Mouse (Mus musculus): ENCODE measurements at regions not wholly inside any gene's neighbourhood (a gene's known extent, or its start where the extent isn't known, plus 50 kb on each side); places are given as distances from the start of the nearest gene placed in this dataset.

DNA sequence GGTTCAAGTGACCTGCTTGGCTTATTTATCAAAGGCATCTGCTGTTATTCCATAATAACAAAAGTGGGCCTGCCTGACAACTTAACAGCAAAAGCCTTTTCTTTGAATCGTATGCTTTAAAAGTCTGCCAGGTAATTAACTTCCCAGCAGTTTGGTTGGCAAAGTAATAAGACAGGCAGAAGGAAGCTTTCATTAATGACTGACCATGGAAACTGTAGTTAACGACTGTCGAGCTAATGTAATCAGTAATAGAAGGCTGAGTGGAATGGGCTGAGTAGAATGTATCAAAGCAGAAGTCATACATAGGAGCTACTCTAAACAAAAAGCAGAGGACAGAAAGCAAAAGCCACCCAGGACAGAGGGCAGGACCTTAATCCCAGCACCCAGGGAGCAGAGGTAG, 551.0 kb upstream of the Gm5415 start:
- peak; percentile 52; the same call in 1 of the 2 replicates for ATAC-seq (ENCODE audit: low FRiP score, low TSS enrichment)
- no peaks in the 10 kb centered on the region for H3K27me3 ChIP-seq (ENCODE audit: control insufficient read depth, insufficient read depth, low read length)
- H3K9me3 ChIP-seq (ENCODE audit: control insufficient read depth, low read length) = no peaks in the 10 kb centered on the region
- no peak overlapping the region for H3K4me3 ChIP-seq (ENCODE audit: low read length)
- no peak overlapping the region for H3K27ac ChIP-seq (ENCODE audit: low read depth, low read length)
- H3K9ac ChIP-seq (ENCODE audit: low read depth, low read length) = no peak overlapping the region
- no peaks in the 10 kb centered on the region for H3K36me3 ChIP-seq (ENCODE audit: control insufficient read depth, insufficient read depth, low read length)
- H3K4me2 ChIP-seq (replicated peaks; ENCODE audit: low read depth, low read length) = no peak overlapping the region
- no peaks in the 10 kb centered on the region for H3K4me1 ChIP-seq (ENCODE audit: control insufficient read depth, insufficient read depth, low read length)
- 59% methylated on average over 3 of the region's 3 CpGs for WGBS

GRCm38 (mm10) chr1:33096851-33097250, 549.8 kb upstream of the Gm5415 start:
- H3K27ac ChIP-seq (ENCODE audit: low read depth, low read length) = no peak overlapping the region
- no peak overlapping the region for H3K4me2 ChIP-seq (replicated peaks; ENCODE audit: low read depth, low read length)
- no peak for ATAC-seq (ENCODE audit: low FRiP score, low TSS enrichment)
- no peaks in the 10 kb centered on the region for H3K27me3 ChIP-seq (ENCODE audit: control insufficient read depth, insufficient read depth, low read length)
- no peak overlapping the region for H3K9ac ChIP-seq (ENCODE audit: low read depth, low read length)
- WGBS = 97% methylated on average over 1 of the region's 1 CpGs
- no peaks in the 10 kb centered on the region for H3K4me1 ChIP-seq (ENCODE audit: control insufficient read depth, insufficient read depth, low read length)
- H3K9me3 ChIP-seq (ENCODE audit: control insufficient read depth, low read length) = no peaks in the 10 kb centered on the region
- no peaks in the 10 kb centered on the region for H3K36me3 ChIP-seq (ENCODE audit: control insufficient read depth, insufficient read depth, low read length)
- H3K4me3 ChIP-seq (ENCODE audit: low read length) = no peak overlapping the region

DNA sequence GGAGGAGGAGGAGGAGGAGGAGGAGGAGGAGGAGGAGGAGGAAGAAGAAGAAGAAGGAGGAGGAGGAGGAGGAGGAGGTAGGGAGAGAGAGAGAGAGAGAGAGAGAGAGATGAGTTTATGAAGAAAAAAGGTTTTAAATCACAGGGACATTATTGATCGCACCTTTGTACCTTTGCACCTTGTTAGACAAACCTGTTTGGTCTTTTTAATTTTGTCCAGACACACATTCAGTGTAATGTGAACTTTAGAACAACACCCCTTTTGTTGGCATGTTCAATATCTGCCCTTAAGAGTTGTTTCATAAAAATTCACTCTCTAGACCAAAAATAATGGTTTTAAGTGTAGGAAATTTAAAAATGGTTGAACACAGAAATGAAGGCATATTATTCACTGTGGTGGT, 527.5 kb upstream of the Gm5415 start:
- Histone ChIP-seq H3K9me3 (ENCODE audit: control insufficient read depth, low read length) (no peaks in the 10 kb centered on the region), H3K27me3 (ENCODE audit: control insufficient read depth, insufficient read depth, low read length) (no peaks in the 10 kb centered on the region), H3K4me1 (ENCODE audit: control insufficient read depth, insufficient read depth, low read length) (no peaks in the 10 kb centered on the region), H3K4me2 (replicated peaks; ENCODE audit: low read depth, low read length) (no peak overlapping the region), H3K36me3 (ENCODE audit: control insufficient read depth, insufficient read depth, low read length) (no peaks in the 10 kb centered on the region), H3K4me3 (ENCODE audit: low read length) (no peak overlapping the region), H3K9ac (ENCODE audit: low read depth, low read length) (no peak overlapping the region), H3K27ac (ENCODE audit: low read depth, low read length) (no peak overlapping the region)
- no peak for ATAC-seq (ENCODE audit: low FRiP score, low TSS enrichment)
- WGBS = 100% methylated on average over 1 of the region's 1 CpGs

- Histone ChIP-seq H3K9me3 (ENCODE audit: control insufficient read depth, low read length) (no peaks in the 10 kb centered on the region), H3K4me1 (ENCODE audit: control insufficient read depth, insufficient read depth, low read length) (no peaks in the 10 kb centered on the region), H3K9ac (ENCODE audit: low read depth, low read length) (no peak overlapping the region), H3K27ac (ENCODE audit: low read depth, low read length) (no peak overlapping the region), H3K27me3 (ENCODE audit: control insufficient read depth, insufficient read depth, low read length) (no peaks in the 10 kb centered on the region), H3K36me3 (ENCODE audit: control insufficient read depth, insufficient read depth, low read length) (no peaks in the 10 kb centered on the region), H3K4me2 (replicated peaks; ENCODE audit: low read depth, low read length) (no peak overlapping the region), H3K4me3 (ENCODE audit: low read length) (no peak overlapping the region)
- WGBS = 78% methylated on average over 2 of the region's 2 CpGs
- ATAC-seq (ENCODE audit: low FRiP score, low TSS enrichment) = no peak
Measured at GRCm38 (mm10) chr1:33058010-33058409, 510.9 kb upstream of the Gm5415 start.

DNA sequence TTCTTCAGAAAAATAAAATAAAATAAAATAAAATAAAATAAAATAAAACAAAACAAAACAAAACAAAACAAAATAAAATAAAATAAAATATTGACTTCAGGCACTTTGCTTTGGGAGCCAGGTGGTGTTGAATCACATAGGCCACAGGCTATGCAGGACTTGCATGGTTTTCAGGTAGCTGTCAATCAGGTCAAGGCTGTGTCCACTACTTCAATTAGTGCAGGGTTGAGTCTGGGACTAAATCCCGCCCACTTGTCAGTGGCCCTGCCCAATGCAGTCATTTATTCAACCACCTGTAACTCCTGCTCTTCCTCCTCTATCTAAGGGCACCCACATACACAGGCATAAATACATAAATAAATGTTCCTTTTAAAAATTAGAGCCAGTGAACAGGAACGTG, 497.3 kb upstream of the Gm5415 start:
- Histone ChIP-seq H3K4me2 (replicated peaks; ENCODE audit: low read depth, low read length) (no peak overlapping the region), H3K4me1 (ENCODE audit: control insufficient read depth, insufficient read depth, low read length) (0 out of 2 replicates have a peak, but pooled peaks cover 4% of the 10 kb centered on the region), H3K27me3 (ENCODE audit: control insufficient read depth, insufficient read depth, low read length) (no peaks in the 10 kb centered on the region), H3K36me3 (ENCODE audit: control insufficient read depth, insufficient read depth, low read length) (no peaks in the 10 kb centered on the region), H3K9ac (ENCODE audit: low read depth, low read length) (no peak overlapping the region), H3K9me3 (ENCODE audit: control insufficient read depth, low read length) (no peaks in the 10 kb centered on the region), H3K4me3 (ENCODE audit: low read length) (no peak overlapping the region), H3K27ac (ENCODE audit: low read depth, low read length) (no peak overlapping the region)
- 80% methylated on average over 2 of the region's 2 CpGs for whole genome bisulfite sequencing
- ATAC-seq (ENCODE audit: low FRiP score, low TSS enrichment) = no peak

GRCm38 (mm10) chr1:33042424-33042823, 495.3 kb upstream of the Gm5415 start:
- Histone ChIP-seq H3K4me1 (ENCODE audit: control insufficient read depth, insufficient read depth, low read length) (0 out of 2 replicates have a peak, but pooled peaks cover 4% of the 10 kb centered on the region), H3K4me3 (ENCODE audit: low read length) (no peak overlapping the region), H3K27ac (ENCODE audit: low read depth, low read length) (no peak overlapping the region), H3K9ac (ENCODE audit: low read depth, low read length) (no peak overlapping the region), H3K9me3 (ENCODE audit: control insufficient read depth, low read length) (no peaks in the 10 kb centered on the region), H3K4me2 (replicated peaks; ENCODE audit: low read depth, low read length) (no peak overlapping the region), H3K27me3 (ENCODE audit: control insufficient read depth, insufficient read depth, low read length) (no peaks in the 10 kb centered on the region), H3K36me3 (ENCODE audit: control insufficient read depth, insufficient read depth, low read length) (no peaks in the 10 kb centered on the region)
- 19% methylated on average over 2 of the region's 2 CpGs for WGBS
- peak; percentile 80; the same call in 1 of the 2 replicates for ATAC-seq (ENCODE audit: low FRiP score, low TSS enrichment)

GRCm38 (mm10) chr1:33040740-33041139, 493.6 kb upstream of the Gm5415 start:
- H3K9ac ChIP-seq (ENCODE audit: low read depth, low read length) = no peak overlapping the region
- H3K9me3 ChIP-seq (ENCODE audit: control insufficient read depth, low read length) = no peaks in the 10 kb centered on the region
- no peak overlapping the region for H3K27ac ChIP-seq (ENCODE audit: low read depth, low read length)
- no peaks in the 10 kb centered on the region for H3K27me3 ChIP-seq (ENCODE audit: control insufficient read depth, insufficient read depth, low read length)
- H3K4me3 ChIP-seq (ENCODE audit: low read length) = no peak overlapping the region
- H3K4me1 ChIP-seq (ENCODE audit: control insufficient read depth, insufficient read depth, low read length) = 0 out of 2 replicates have a peak, but pooled peaks cover 4% of the 10 kb centered on the region
- 71% methylated on average over 4 of the region's 4 CpGs for WGBS
- no peaks in the 10 kb centered on the region for H3K36me3 ChIP-seq (ENCODE audit: control insufficient read depth, insufficient read depth, low read length)
- no peak overlapping the region for H3K4me2 ChIP-seq (replicated peaks; ENCODE audit: low read depth, low read length)
- ATAC-seq (ENCODE audit: low FRiP score, low TSS enrichment) = no peak

GRCm38 (mm10) chr1:33031991-33032390, 484.9 kb upstream of the Gm5415 start:
- no peaks in the 10 kb centered on the region for H3K36me3 ChIP-seq (ENCODE audit: control insufficient read depth, insufficient read depth, low read length)
- no peak overlapping the region for H3K9ac ChIP-seq (ENCODE audit: low read depth, low read length)
- no peak overlapping the region for H3K4me2 ChIP-seq (replicated peaks; ENCODE audit: low read depth, low read length)
- no peak for ATAC-seq (ENCODE audit: low FRiP score, low TSS enrichment)
- no peaks in the 10 kb centered on the region for H3K27me3 ChIP-seq (ENCODE audit: control insufficient read depth, insufficient read depth, low read length)
- H3K4me1 ChIP-seq (ENCODE audit: control insufficient read depth, insufficient read depth, low read length) = no peaks in the 10 kb centered on the region
- no peak overlapping the region for H3K4me3 ChIP-seq (ENCODE audit: low read length)
- no peak overlapping the region for H3K27ac ChIP-seq (ENCODE audit: low read depth, low read length)
- H3K9me3 ChIP-seq (ENCODE audit: control insufficient read depth, low read length) = no peaks in the 10 kb centered on the region
- WGBS = 87% methylated on average over 3 of the region's 3 CpGs

DNA sequence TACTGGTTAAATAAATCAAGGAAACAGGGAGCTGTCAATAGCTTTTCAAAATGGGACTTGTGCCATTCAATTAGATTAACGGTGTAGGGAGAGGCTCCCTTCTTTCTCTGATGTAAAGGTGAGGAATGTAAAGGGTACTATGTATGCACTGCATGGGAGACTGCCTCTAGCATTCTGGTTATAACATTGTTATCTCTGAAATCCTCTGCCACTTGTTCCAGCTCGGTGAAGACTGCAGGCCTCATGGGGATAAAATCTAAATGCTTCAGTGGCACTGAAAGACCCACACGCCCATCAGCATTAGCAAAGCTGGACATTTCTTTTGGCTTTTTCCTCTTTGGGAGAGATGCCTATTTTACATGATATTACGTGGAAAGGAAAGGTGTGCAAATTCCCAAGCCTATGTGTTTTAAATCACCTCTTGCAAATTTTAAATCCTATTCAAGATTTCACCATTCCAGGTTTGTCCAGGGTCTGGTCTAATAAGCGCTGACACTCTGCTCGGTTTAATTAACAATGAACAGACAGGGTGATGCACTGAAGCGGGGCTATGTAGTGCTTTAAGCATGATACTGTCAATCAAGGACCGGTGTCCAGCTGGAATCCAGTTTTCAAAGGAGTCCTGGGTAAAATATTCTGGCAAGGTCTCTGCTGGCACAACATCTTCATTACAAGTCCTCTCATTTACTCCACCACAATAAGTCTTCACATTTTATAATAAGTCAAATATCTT, 479.8 kb upstream of the Gm5415 start:
- Histone ChIP-seq H3K36me3 (ENCODE audit: control insufficient read depth, insufficient read depth, low read length) (no peaks in the 10 kb centered on the region), H3K9ac (ENCODE audit: low read depth, low read length) (no peak overlapping the region), H3K9me3 (ENCODE audit: control insufficient read depth, low read length) (no peaks in the 10 kb centered on the region), H3K4me3 (ENCODE audit: low read length) (no peak overlapping the region), H3K27me3 (ENCODE audit: control insufficient read depth, insufficient read depth, low read length) (no peaks in the 10 kb centered on the region), H3K4me2 (replicated peaks; ENCODE audit: low read depth, low read length) (no peak overlapping the region), H3K27ac (ENCODE audit: low read depth, low read length) (no peak overlapping the region), H3K4me1 (ENCODE audit: control insufficient read depth, insufficient read depth, low read length) (no peaks in the 10 kb centered on the region)
- no peak for ATAC-seq (ENCODE audit: low FRiP score, low TSS enrichment)
- 66% methylated on average over 8 of the region's 8 CpGs for WGBS
